Mouse (Mus musculus) liver, postnatal 0 days (tissue): ENCODE results near the gene Mbnl2.

Experiments
- CTCF ChIP-seq: sonication (generic); IDR thresholded peaks from 2 replicates; pipeline ENCODE4 v1.5.1; 2016; ENCODE audit warnings: antibody characterized with exemption, low read depth
- EP300 ChIP-seq: IDR thresholded peaks from 2 replicates; pipeline ENCODE4 v1.6.1; 2016; ENCODE audit warnings: antibody characterized with exemption, low read depth, mild to moderate bottlenecking

- TF ChIP-seq CTCF (no peak), EP300 (no peak)
These were observed 49.5 kb downstream of the Mbnl2 start for GRCm38 (mm10) chr14:120324883-120325480.
